Mouse (Mus musculus) T-cell, adult 2 months (primary cell): ENCODE data around the gene Aff1.

ENCODE experiments used
- DNase-seq: peaks from one replicate; pipeline ENCODE4 v3.0.0; 2022; ENCODE audit warnings: low spot score

The Aff1 gene

GRCm38 (mm10) chr5:103806851-103807578, 114.8 kb downstream of the Aff1 start:
- no peak for DNase-seq

GRCm38 (mm10) chr5:103807637-103808312, 115.6 kb downstream of the Aff1 start:
- no peak for DNase-seq

- DNase-seq = no peak
These were observed 117.6 kb downstream of the Aff1 start for GRCm38 (mm10) chr5:103809674-103810330.

GRCm38 (mm10) chr5:103813291-103813690, 121.1 kb downstream of the Aff1 start:
- no peak for DNase-seq

GRCm38 (mm10) chr5:103813997-103814542, 121.9 kb downstream of the Aff1 start:
- DNase-seq = no peak

- DNase-seq = no peak
These were observed 122.5 kb downstream of the Aff1 start for GRCm38 (mm10) chr5:103814551-103815248.

GRCm38 (mm10) chr5:103815249-103815617, 123.1 kb downstream of the Aff1 start:
- DNase-seq = no peak

- no peak for DNase-seq
These were observed 124.5 kb downstream of the Aff1 start for GRCm38 (mm10) chr5:103816718-103817117.

GRCm38 (mm10) chr5:103817754-103818153, 125.6 kb downstream of the Aff1 start:
- DNase-seq = peak; percentile 70

GRCm38 (mm10) chr5:103818602-103819001, 126.4 kb downstream of the Aff1 start:
- no peak for DNase-seq

GRCm38 (mm10) chr5:103819674-103820073, 127.5 kb downstream of the Aff1 start:
- DNase-seq = no peak

GRCm38 (mm10) chr5:103821062-103821461, 128.9 kb downstream of the Aff1 start:
- no peak for DNase-seq

GRCm38 (mm10) chr5:103821500-103822298, 129.5 kb downstream of the Aff1 start:
- no peak for DNase-seq

GRCm38 (mm10) chr5:103822949-103823348, 130.8 kb downstream of the Aff1 start:
- no peak for DNase-seq

GRCm38 (mm10) chr5:103828304-103828703, 136.1 kb downstream of the Aff1 start:
- no peak for DNase-seq

GRCm38 (mm10) chr5:103828729-103829128, 136.6 kb downstream of the Aff1 start:
- DNase-seq = no peak

GRCm38 (mm10) chr5:103829158-103829557, 137.0 kb downstream of the Aff1 start:
- DNase-seq = no peak

- DNase-seq = no peak
These were observed 138.7 kb downstream of the Aff1 start for GRCm38 (mm10) chr5:103830886-103831285.

- DNase-seq = no peak
These were observed 143.4 kb downstream of the Aff1 start for GRCm38 (mm10) chr5:103835471-103836147.

GRCm38 (mm10) chr5:103836148-103836784, 144.1 kb downstream of the Aff1 start:
- no peak for DNase-seq
